Mouse (Mus musculus): ENCODE results near the gene Bpifa5. TPM values are rescaled to one million over a fixed set of nuclear protein-coding genes. Genes with fewer than 3 reads are reported as not detected.

Gene Bpifa5
- polyA plus RNA-seq, 1 experiment: not detected

- H3K27me3 ChIP-seq (replicated peaks): peaks cover 29% of the 10 kb centered on the region
- no peak overlapping the region for H3K4me3 ChIP-seq (replicated peaks)
- no peaks in the 10 kb centered on the region for H3K9me3 ChIP-seq
- TF ChIP-seq FLI1 (IDR thresholded peaks at IDR 0.05; ENCODE audit: low read length) (no peak), GATA1 (IDR thresholded peaks at IDR 0.05; ENCODE audit: borderline replicate concordance, low read length) (no peak)
- no peaks in the 10 kb centered on the region for H3K36me3 ChIP-seq (replicated peaks; ENCODE audit: low read length)
- H3K4me1 ChIP-seq: no peaks in the 10 kb centered on the region
Measured at GRCm38 (mm10) chr2:154206908-154207307, 44.5 kb downstream of the Bpifa5 start.

GRCm38 (mm10) chr2:154209112-154209511 is 46.7 kb downstream of the Bpifa5 start:
- H3K9me3 ChIP-seq: no peaks in the 10 kb centered on the region
- H3K27me3 ChIP-seq (replicated peaks): peaks cover 32% of the 10 kb centered on the region
- no peaks in the 10 kb centered on the region for H3K4me1 ChIP-seq
- no peaks in the 10 kb centered on the region for H3K36me3 ChIP-seq (replicated peaks; ENCODE audit: low read length)
- TF ChIP-seq GATA1 (IDR thresholded peaks at IDR 0.05; ENCODE audit: borderline replicate concordance, low read length): no peak
- TF ChIP-seq FLI1 (IDR thresholded peaks at IDR 0.05; ENCODE audit: low read length): no peak
- H3K4me3 ChIP-seq (replicated peaks): no peak overlapping the region

GRCm38 (mm10) chr2:154211121-154211520 is 48.7 kb downstream of the Bpifa5 start:
- Histone ChIP-seq H3K4me3 (replicated peaks) (no peak overlapping the region), H3K27me3 (replicated peaks) (peaks cover 34% of the 10 kb centered on the region), H3K36me3 (replicated peaks; ENCODE audit: low read length) (no peaks in the 10 kb centered on the region), H3K9me3 (no peaks in the 10 kb centered on the region), H3K4me1 (no peaks in the 10 kb centered on the region)
- TF ChIP-seq FLI1 (IDR thresholded peaks at IDR 0.05; ENCODE audit: low read length) (no peak), GATA1 (IDR thresholded peaks at IDR 0.05; ENCODE audit: borderline replicate concordance, low read length) (no peak)

- TF ChIP-seq GATA1 (IDR thresholded peaks at IDR 0.05; ENCODE audit: borderline replicate concordance, low read length) (no peak), FLI1 (IDR thresholded peaks at IDR 0.05; ENCODE audit: low read length) (no peak)
- H3K9me3 ChIP-seq: no peaks in the 10 kb centered on the region
- no peaks in the 10 kb centered on the region for H3K4me1 ChIP-seq
- H3K36me3 ChIP-seq (replicated peaks; ENCODE audit: low read length): no peaks in the 10 kb centered on the region
- peaks cover 29% of the 10 kb centered on the region for H3K27me3 ChIP-seq (replicated peaks)
- H3K4me3 ChIP-seq (replicated peaks): no peak overlapping the region
Measured at GRCm38 (mm10) chr2:154211881-154212280, 49.5 kb downstream of the Bpifa5 start.

- no peaks in the 10 kb centered on the region for H3K9me3 ChIP-seq
- no peaks in the 10 kb centered on the region for H3K36me3 ChIP-seq (replicated peaks; ENCODE audit: low read length)
- TF ChIP-seq GATA1 (IDR thresholded peaks at IDR 0.05; ENCODE audit: borderline replicate concordance, low read length) (no peak), FLI1 (IDR thresholded peaks at IDR 0.05; ENCODE audit: low read length) (no peak)
- no peak overlapping the region for H3K4me3 ChIP-seq (replicated peaks)
- H3K27me3 ChIP-seq (replicated peaks): peaks cover 36% of the 10 kb centered on the region
- no peaks in the 10 kb centered on the region for H3K4me1 ChIP-seq
Measured at GRCm38 (mm10) chr2:154215191-154215590, 52.8 kb downstream of the Bpifa5 start.

Other genes starting within 250 kb of the Bpifa5 start
- not detected in 2 replicates for gene Bpifb3, start 244.4 kb upstream of the Bpifa5 start, polyA plus RNA-seq (2012; ENCODE audit: insufficient read depth, low replicate concordance)
- gene Bpifb4, start 224.4 kb upstream of the Bpifa5 start, polyA plus RNA-seq (2012; ENCODE audit: insufficient read depth, low replicate concordance): not detected in 2 replicates
- not detected in 2 replicates for gene Bpifa6, start 187.7 kb upstream of the Bpifa5 start, polyA plus RNA-seq (2012; ENCODE audit: insufficient read depth, low replicate concordance)
- gene Bpifa2, start 154.3 kb upstream of the Bpifa5 start, polyA plus RNA-seq (2012; ENCODE audit: insufficient read depth, low replicate concordance): not detected in 2 replicates
- gene Bpifa3, start 32.3 kb upstream of the Bpifa5 start, polyA plus RNA-seq (2012; ENCODE audit: insufficient read depth, low replicate concordance): not detected in 2 replicates
- gene Bpifa1, start 19.7 kb upstream of the Bpifa5 start, polyA plus RNA-seq (2012; ENCODE audit: insufficient read depth, low replicate concordance): not detected in 2 replicates
- gene Bpifb1, start 28.2 kb downstream of the Bpifa5 start, polyA plus RNA-seq (2012; ENCODE audit: insufficient read depth, low replicate concordance): not detected in 2 replicates
- not detected in 2 replicates for gene Bpifb5, start 61.1 kb downstream of the Bpifa5 start, polyA plus RNA-seq (2012; ENCODE audit: insufficient read depth, low replicate concordance)
- gene Bpifb9a, start 95.2 kb downstream of the Bpifa5 start, polyA plus RNA-seq (2012; ENCODE audit: insufficient read depth, low replicate concordance): not detected in 2 replicates
- gene Bpifb9b, start 144.6 kb downstream of the Bpifa5 start, polyA plus RNA-seq (2012; ENCODE audit: insufficient read depth, low replicate concordance): not detected in 2 replicates
- gene Cdk5rap1, start 210.4 kb downstream of the Bpifa5 start, polyA plus RNA-seq (2012; ENCODE audit: insufficient read depth, low replicate concordance): 0.45 TPM in 1 of 2 replicates, not detected in the other
- gene Snta1, start 245.5 kb downstream of the Bpifa5 start, polyA plus RNA-seq (2012; ENCODE audit: insufficient read depth, low replicate concordance): 1.2 TPM in 1 of 2 replicates, not detected in the other

Data from megakaryocyte, embryonic 14.5 days (primary cell).